Mouse (Mus musculus): ENCODE results near the gene Gm19684. TPM values are rescaled to one million over a fixed set of nuclear protein-coding genes. Genes with fewer than 3 reads are reported as not detected.

Gene Gm19684
- not detected for polyA plus RNA-seq (2014; fragmentation: Illumina TruSeq; extraction: RNeasy Lipid Tissue Mini Kit (QIAGEN cat#74804); ENCODE audit: low read depth, low replicate concordance)

DNA sequence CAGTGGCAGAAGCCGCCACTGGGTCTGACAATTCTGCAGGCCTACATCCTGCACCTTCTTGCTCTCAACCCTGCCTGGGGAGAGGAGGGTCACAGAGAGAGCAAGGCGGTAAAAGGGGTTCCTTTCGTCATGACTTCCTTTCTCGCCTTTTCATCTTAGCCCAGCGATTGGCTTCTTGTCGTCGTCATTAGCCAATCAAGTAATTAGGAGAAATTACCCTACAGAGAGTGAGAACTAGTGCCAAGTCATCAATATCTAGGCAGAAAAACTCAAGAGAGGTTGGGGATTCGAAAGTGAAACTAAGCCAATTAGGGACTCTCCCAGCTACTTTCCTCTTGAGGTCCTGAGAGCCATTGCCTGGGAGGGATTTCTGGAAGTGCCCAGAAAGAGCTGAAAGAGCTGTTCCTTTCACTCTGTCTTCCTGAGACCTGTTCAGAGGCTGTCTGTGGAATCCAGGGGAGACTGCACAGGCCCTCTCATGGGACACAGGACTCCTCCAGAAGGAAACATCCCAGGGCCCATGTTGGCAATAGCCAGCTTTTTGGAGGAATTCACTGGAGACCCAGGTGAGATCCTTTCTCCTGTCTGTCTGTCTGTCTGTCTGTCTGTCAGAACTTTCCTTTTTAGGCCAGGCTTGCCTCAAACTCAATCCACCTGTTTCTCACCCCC, at the start of gene Gm19684:
Gm19684 (plus strand) TSS at position 327 of the 669 bp plus-strand sequence.

DNA sequence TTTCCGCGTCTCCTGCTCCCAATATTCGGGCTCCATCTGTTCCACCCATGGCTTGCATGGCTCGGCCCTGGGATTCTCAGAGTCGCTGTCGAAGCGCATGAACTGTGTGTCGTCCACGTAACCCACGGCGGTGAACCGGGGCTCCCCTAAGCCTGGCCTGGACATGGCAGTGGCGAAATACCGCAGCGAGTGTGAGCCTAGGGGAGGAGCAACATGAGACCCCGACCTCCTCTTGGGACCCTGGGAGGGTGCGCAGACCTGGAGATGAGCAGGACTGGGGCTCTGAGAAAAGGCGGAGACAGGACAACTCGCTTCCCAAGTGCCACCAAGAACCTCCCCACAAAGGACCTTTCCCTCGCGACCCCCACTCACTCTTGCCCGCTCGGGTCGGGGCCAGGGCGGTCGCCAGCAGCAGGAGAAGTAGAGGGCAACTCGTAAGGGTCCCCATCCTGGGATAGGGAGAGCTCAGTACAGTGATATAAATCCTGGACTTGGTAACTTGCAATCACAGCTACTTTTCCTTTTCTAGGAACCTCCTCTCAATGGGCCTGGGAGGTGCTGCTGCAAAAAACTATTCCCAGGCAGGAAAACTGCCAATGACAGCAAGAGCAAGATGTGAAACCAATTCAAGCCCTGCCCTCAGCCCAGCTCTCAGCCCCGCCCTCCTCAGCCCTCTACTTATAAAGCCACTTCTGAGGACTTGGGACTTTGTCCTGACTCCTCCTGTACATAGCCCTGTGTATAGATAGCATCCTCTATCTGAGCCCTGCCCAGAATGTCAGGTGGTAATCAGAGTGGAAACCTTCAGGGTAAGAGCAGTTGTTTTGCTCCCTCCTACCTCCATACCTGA, 7.7 kb downstream of the Gm19684 start, which contains the start of gene Gm7030:
Gm7030 (minus strand) TSS at position 458 of the 850 bp plus-strand sequence.

GRCm38 (mm10) chr17:36168039-36168652, 46.7 kb downstream of the Gm19684 start, which contains the start of gene Gm8909:
TSS of gene Gm8909 (minus strand) at chr17:36168537.

Other genes with a start within 250 kb of the Gm19684 start
- 22.4 TPM for gene Dhx16, start 241.9 kb upstream of the Gm19684 start, polyA plus RNA-seq (2014; fragmentation: Illumina TruSeq; extraction: RNeasy Lipid Tissue Mini Kit (QIAGEN cat#74804); ENCODE audit: low read depth, low replicate concordance)
- gene 2310061I04Rik, start 224.2 kb upstream of the Gm19684 start, polyA plus RNA-seq (2014; fragmentation: Illumina TruSeq; extraction: RNeasy Lipid Tissue Mini Kit (QIAGEN cat#74804); ENCODE audit: low read depth, low replicate concordance): 21.6 TPM
- gene Atat1, start 211.6 kb upstream of the Gm19684 start, polyA plus RNA-seq (2014; fragmentation: Illumina TruSeq; extraction: RNeasy Lipid Tissue Mini Kit (QIAGEN cat#74804); ENCODE audit: low read depth, low replicate concordance): 8.3 TPM
- 19.3 TPM for gene Mrps18b, start 205.3 kb upstream of the Gm19684 start, polyA plus RNA-seq (2014; fragmentation: Illumina TruSeq; extraction: RNeasy Lipid Tissue Mini Kit (QIAGEN cat#74804); ENCODE audit: low read depth, low replicate concordance)
- gene Ppp1r10, start 205.2 kb upstream of the Gm19684 start, polyA plus RNA-seq (2014; fragmentation: Illumina TruSeq; extraction: RNeasy Lipid Tissue Mini Kit (QIAGEN cat#74804); ENCODE audit: low read depth, low replicate concordance): 48.2 TPM
- gene Abcf1, start 151.9 kb upstream of the Gm19684 start, polyA plus RNA-seq (2014; fragmentation: Illumina TruSeq; extraction: RNeasy Lipid Tissue Mini Kit (QIAGEN cat#74804); ENCODE audit: low read depth, low replicate concordance): 47.8 TPM
- 1.4 TPM for gene Gnl1, start 141.8 kb upstream of the Gm19684 start, polyA plus RNA-seq (2014; fragmentation: Illumina TruSeq; extraction: RNeasy Lipid Tissue Mini Kit (QIAGEN cat#74804); ENCODE audit: low read depth, low replicate concordance)
- 2.4 TPM for gene Prr3, start 141.4 kb upstream of the Gm19684 start, polyA plus RNA-seq (2014; fragmentation: Illumina TruSeq; extraction: RNeasy Lipid Tissue Mini Kit (QIAGEN cat#74804); ENCODE audit: low read depth, low replicate concordance)
- gene H2-T24, start 101.1 kb upstream of the Gm19684 start, polyA plus RNA-seq (2014; fragmentation: Illumina TruSeq; extraction: RNeasy Lipid Tissue Mini Kit (QIAGEN cat#74804); ENCODE audit: low read depth, low replicate concordance): 8.5 TPM
- gene H2-T23, start 88.8 kb upstream of the Gm19684 start, polyA plus RNA-seq (2014; fragmentation: Illumina TruSeq; extraction: RNeasy Lipid Tissue Mini Kit (QIAGEN cat#74804); ENCODE audit: low read depth, low replicate concordance): 3.4 TPM
- gene H2-T22, start 78.9 kb upstream of the Gm19684 start, polyA plus RNA-seq (2014; fragmentation: Illumina TruSeq; extraction: RNeasy Lipid Tissue Mini Kit (QIAGEN cat#74804); ENCODE audit: low read depth, low replicate concordance): 13.1 TPM
- gene Gm6034, start 78.7 kb upstream of the Gm19684 start, polyA plus RNA-seq (2014; fragmentation: Illumina TruSeq; extraction: RNeasy Lipid Tissue Mini Kit (QIAGEN cat#74804); ENCODE audit: low read depth, low replicate concordance): not detected
- not detected for gene Gm11127, start 63.3 kb upstream of the Gm19684 start, polyA plus RNA-seq (2014; fragmentation: Illumina TruSeq; extraction: RNeasy Lipid Tissue Mini Kit (QIAGEN cat#74804); ENCODE audit: low read depth, low replicate concordance)
- not detected for gene Gm7030, start 7.7 kb downstream of the Gm19684 start, polyA plus RNA-seq (2014; fragmentation: Illumina TruSeq; extraction: RNeasy Lipid Tissue Mini Kit (QIAGEN cat#74804); ENCODE audit: low read depth, low replicate concordance)
- gene Gm8909, start 46.9 kb downstream of the Gm19684 start, polyA plus RNA-seq (2014; fragmentation: Illumina TruSeq; extraction: RNeasy Lipid Tissue Mini Kit (QIAGEN cat#74804); ENCODE audit: low read depth, low replicate concordance): not detected
- not detected for gene H2-T3, start 68.6 kb downstream of the Gm19684 start, polyA plus RNA-seq (2014; fragmentation: Illumina TruSeq; extraction: RNeasy Lipid Tissue Mini Kit (QIAGEN cat#74804); ENCODE audit: low read depth, low replicate concordance)
- gene Rpp21, start 136.4 kb downstream of the Gm19684 start, polyA plus RNA-seq (2014; fragmentation: Illumina TruSeq; extraction: RNeasy Lipid Tissue Mini Kit (QIAGEN cat#74804); ENCODE audit: low read depth, low replicate concordance): 4.4 TPM
- 14.8 TPM for gene Trim39, start 150.6 kb downstream of the Gm19684 start, polyA plus RNA-seq (2014; fragmentation: Illumina TruSeq; extraction: RNeasy Lipid Tissue Mini Kit (QIAGEN cat#74804); ENCODE audit: low read depth, low replicate concordance)
- gene H2-M10.2, start 164.8 kb downstream of the Gm19684 start, polyA plus RNA-seq (2014; fragmentation: Illumina TruSeq; extraction: RNeasy Lipid Tissue Mini Kit (QIAGEN cat#74804); ENCODE audit: low read depth, low replicate concordance): not detected
- not detected for gene H2-M10.1, start 204.5 kb downstream of the Gm19684 start, polyA plus RNA-seq (2014; fragmentation: Illumina TruSeq; extraction: RNeasy Lipid Tissue Mini Kit (QIAGEN cat#74804); ENCODE audit: low read depth, low replicate concordance)
- not detected for gene H2-M10.3, start 246.7 kb downstream of the Gm19684 start, polyA plus RNA-seq (2014; fragmentation: Illumina TruSeq; extraction: RNeasy Lipid Tissue Mini Kit (QIAGEN cat#74804); ENCODE audit: low read depth, low replicate concordance)